Mouse (Mus musculus) neural tube, embryonic 10.5 days (tissue): ENCODE measurements at regions not wholly inside any gene's neighbourhood (a gene's known extent, or its start where the extent isn't known, plus 50 kb on each side); places are given as distances from the start of the nearest gene placed in this dataset.
A peak's percentile ranks its signal among the peaks of the same experiment; 100 is the strongest.

Experiments used
- DNase-seq: peaks from one replicate; pipeline ENCODE4 v3.0.0-alpha.2; 2017; ENCODE audit warnings: low spot score; ENCODE audit errors: extremely low spot score

DNA sequence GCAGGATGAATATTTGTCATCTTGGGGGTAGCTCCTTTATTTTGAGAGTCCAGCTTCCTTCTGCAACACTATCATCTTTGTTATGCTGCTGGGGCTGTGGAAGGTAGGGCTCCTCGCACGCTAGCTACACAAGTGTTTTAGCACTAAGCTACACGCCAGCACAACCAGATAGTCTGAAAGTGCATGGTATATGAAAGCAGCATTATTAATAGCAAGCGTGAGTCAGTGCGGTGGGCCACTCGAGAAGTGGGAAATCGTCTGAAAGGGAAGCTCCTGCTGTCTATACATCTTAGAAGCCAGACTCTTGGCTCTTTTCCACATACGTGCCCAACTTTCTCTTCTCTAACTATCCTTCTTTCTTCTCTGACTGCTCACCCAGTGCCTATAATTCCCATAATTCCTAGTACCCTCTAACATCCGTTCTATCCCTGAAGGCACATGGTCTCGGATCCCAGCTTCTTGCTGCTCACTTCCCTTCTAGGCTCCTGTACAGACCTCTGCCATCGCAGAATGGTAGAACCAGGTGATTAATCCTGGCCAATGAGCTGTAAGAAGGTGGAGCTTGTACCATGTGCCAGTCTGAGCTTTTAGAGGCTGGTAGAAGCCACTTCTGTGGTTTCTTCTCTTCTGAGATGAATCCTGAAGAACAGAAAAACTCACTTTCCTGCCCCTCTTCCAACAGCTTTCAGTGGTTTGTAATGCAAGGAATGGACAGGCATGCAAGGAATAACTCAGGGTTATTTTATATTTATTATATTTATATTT lies 55.5 kb downstream of the E030025P04Rik start:
- no peak for DNase-seq

DNA sequence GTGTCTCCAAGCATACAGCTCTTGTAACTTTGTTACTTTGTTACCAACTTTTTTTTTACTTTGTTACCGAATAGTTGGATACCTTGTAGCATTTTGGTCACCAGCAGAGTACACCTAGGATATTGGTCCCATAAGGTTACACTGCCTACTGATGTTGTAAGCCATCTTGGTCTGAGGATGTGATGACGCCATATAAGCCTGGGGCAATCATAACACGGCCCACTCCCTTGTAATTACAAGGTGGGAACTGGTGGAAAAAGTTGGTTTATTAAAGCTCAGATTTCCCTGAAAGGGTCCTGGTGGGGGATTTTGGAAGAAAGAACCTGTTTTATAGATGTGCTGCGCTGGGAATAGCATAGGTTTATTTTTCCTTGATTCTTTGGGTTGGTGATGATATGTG lies 62.2 kb downstream of the E030025P04Rik start:
- no peak for DNase-seq

DNA sequence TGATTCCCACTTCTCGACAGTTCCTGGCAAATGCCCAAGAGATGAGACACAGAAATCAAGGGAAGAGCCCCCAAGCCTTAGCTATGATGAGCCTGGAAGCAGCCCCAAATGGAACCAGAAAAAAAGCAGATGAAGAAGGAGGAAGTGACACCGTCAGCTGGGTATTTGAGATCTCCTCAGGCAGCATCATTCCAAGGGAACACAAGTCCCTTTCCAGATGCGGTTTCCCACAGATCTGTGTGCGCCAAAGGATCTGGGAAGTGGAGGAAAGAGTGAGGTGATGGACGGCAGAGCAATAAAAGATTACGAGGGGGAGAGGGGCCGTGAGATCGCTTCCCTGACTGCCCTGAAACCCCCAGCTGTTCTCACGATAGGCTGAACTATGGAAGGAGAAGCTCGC lies 62.7 kb downstream of the E030025P04Rik start:
- peak; percentile 26 for DNase-seq

DNA sequence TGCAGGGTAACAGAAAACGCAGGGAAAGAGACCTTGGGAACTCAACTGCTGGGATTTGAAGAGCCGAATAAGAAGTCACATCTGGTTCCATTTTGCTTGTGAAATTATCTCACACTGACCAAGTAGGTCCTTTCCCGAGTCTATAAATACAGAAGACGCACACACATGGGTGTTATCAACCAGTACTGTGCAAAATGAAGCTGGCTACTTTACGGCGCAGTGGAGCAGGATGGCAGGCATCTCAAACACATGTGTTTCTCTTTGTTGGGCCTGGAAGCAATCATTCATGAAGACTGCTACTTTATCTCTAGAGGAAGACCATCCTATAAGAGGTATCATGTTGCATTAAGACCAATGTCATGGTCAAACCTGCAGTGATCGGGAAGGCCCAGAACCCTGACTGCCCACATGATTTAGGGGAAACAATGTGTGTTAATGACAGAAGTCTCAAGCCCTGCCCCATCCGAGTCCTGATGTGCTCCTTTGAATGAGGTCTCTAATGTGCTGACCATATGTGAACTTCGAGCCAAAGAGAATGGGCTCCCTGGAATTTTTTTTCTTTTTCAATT lies 63.2 kb downstream of the E030025P04Rik start:
- DNase-seq: peak; percentile 35

DNA sequence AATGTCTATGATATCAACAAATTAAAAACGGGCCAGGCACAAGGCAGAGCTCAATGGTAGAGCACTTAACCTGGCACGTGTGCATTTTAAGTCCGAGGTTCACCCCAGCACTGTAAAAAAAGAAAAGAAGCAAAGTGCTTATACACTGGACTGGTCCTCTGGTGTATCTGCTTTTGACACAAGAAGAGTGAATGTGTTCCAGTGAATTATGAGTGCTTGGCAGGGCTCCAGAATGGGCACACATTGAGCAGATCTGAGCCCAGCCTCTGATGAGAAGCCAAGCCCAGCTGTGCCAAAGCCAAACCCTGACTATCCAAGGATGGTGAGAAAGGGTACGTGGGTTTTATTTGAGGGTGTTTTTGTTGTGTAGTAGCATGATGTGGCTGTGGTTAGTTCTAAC lies 64.7 kb downstream of the E030025P04Rik start:
- DNase-seq: no peak

DNA sequence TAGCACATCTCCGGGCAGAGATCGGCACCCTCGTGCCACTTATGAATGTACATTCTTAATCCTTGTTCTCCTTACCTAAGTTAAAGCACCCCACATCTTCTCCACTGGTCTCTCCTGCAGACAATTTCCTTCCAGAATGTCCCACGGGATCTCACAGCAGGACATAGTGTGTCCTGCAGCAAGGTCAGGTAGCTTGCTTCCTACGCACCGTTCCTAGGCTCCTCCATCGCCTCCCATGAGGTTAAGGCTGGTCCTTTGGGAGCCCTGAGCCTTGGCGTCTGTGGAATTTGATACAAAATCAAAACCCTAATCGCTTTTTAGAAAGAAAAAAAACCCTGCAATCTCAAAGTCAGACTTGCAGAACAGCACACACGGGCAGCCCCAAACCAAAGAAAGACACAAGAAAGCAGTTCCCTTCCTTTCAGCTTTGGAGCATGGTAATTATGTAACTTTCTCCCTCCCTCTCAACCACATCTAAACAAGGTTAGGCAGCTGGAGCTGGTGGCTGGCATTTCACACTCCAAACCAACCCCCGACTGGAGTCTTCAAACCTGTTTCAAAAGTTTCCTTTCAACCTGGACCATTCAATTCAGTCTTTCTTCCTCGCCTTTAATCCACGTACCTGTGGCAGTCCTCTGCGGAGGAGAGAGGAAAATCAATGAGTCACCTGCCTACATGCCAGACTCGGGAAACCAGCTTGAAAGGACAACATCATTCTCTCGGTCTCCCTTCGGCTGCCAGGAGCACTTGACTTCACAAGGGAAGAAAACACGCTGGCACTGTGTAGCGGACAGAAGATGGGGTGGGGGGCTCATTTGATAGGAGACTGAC lies 67.4 kb downstream of the E030025P04Rik start:
- DNase-seq: no peak

DNA sequence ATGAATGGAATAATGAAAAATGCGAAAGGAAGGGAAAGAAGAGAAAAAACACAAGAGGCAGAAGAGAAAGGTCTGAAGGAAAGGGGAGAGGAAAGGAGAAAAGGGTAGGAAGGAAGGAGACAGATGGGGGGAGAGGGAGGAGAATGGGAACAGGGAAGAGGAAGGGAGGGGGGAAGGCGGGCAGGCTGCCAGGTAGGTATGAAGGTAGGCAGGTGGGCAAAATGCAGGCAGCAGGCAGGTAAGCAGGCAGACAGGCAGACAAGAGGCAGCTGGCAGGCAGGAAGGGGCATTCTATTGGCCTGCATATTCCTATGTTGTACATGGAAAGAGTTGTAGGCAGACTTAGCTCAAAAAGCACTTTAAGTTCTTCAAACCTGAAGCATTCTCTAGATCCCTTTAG lies 72.8 kb downstream of the E030025P04Rik start:
- DNase-seq: no peak

DNA sequence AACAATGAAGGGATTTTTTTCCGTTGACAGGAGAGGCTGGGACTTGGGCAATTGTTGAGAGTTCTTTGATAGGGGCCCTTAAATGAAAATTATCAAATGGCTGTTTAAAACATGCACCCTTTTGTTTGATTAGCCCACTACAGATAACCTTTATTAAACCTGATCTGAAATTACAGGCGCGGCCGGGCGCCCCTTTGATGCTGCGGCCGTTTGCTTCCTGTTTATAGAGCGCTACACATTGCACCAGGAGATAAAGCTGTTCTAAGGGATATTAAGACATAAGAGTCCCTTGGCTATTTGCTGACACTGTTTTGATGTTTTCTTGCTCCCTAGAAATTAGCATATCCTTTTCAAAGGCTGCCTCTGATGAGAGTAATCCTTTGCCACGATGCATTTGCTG lies 73.8 kb downstream of the E030025P04Rik start:
- DNase-seq: no peak

DNA sequence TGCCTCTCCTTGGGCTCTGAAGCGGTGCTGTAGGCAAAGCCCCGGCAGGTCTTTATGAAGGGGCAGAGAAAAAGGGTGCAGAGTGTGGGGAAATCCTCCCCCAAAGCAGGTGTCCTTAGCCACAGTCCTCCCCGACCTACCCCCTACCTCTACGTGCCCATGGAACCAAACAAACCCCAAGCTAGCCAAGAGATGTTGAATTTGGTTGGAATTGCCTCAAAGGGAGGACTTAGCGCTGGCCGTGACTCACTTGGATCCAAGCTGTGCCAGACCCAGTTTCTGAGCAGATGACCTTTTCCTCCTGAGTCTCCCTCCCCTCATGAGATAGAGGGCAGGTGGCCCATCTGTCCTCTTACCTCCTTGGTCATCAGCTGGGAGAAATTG lies 74.9 kb downstream of the E030025P04Rik start:
- DNase-seq: no peak

DNA sequence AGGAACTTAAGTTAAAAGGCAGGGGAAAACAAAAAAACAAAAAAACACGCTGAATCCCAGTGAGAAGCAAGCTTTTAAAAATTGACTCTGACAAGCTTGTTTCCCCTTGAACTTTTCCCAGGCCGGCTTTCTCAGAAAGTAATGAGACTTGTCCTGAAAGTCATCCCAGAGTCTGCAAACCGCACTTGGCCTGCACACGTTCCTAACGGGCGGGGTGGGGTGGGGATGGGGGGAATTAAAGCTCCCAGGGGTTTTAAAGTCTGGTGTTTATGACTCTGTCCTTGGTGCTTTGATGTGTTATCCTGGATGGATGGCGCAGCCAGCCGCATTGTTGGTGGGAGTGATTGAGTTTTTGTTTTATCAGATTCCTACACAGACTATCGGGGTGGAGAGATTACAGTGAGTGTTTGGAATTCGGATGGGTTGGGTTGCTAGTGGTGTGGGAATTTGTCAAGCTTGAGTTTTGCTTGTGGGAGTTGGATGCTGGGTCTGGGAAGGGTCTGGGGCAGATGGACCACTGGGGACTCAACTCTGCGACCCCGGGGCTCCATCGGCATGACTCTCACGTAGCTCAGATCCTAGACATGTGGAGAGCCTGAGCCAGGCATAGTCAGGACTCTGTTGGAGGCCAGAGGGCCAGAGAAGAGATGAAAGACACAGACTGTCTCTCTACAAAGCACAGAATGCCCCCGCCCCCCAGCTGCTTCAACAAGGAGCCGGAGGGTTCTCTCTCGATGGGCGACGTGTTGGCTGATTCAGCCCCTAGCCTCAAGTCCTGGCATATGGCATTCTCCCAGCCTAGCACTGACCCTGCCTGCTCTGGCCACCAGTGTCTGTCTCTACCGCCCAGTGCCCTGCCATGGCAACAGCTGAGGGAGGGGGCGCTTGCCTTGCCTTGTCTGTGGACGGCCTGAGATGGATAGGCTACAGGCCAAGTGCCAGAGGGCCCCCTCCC lies 75.5 kb downstream of the E030025P04Rik start:
- peak; percentile 68 for DNase-seq

DNA sequence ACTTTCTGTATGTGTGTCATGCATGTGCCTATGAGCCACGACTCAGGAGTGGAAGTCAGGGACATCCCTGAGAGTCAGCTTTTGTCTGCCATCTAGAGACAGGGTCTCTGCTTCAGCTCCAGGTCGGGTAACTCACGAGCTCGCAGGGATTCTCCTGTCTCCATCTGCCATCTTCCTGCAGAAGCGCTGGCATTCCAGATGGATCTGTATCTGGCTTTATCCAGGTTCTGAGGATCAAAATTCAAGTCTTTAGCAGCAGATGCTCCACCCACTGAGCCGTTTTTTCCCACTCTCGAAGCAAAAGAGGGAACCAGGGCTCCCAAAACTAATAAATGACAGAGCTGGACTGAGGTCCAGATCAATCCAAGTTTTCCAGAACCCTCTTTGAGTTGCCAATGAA lies 76.4 kb downstream of the E030025P04Rik start:
- DNase-seq: no peak

DNA sequence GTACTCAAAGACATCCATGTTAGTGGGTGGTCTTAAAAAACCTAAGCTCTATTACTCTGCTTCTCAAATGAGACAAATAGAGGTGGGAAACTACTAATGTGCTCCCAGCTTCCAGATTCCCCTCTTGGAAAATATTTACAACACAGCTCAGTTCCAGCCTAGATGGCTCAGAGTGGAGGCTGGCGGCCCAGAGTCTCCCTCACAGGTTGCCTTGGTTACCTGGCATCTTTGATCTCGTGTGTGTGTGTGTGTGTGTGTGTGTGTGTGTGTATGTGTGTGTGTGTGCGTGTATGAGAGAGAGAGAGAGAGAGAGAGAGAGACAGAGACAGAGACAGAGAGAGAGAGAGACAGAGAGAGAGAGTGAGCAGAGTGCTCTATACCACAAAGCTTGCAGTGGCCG lies 82.2 kb downstream of the E030025P04Rik start:
- no peak for DNase-seq

DNA sequence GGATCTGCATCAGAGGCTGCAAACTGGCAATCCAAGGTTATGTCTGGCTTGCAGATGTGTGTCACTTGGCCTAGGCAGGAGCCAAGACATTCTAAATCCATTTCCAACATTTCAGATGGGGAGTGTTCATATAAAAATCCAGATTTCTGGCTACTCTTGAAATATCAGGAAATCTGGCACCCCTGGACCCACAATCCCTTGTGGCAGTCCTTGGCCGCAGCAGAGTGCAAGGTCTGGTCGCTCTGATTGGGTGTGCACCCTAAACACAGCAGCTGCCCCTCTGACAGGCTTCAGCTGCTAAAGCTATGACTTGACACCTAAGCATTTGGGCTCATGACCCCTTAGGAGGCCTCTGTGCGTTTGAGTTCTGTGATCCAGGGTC lies 83.7 kb downstream of the E030025P04Rik start:
- no peak for DNase-seq

DNA sequence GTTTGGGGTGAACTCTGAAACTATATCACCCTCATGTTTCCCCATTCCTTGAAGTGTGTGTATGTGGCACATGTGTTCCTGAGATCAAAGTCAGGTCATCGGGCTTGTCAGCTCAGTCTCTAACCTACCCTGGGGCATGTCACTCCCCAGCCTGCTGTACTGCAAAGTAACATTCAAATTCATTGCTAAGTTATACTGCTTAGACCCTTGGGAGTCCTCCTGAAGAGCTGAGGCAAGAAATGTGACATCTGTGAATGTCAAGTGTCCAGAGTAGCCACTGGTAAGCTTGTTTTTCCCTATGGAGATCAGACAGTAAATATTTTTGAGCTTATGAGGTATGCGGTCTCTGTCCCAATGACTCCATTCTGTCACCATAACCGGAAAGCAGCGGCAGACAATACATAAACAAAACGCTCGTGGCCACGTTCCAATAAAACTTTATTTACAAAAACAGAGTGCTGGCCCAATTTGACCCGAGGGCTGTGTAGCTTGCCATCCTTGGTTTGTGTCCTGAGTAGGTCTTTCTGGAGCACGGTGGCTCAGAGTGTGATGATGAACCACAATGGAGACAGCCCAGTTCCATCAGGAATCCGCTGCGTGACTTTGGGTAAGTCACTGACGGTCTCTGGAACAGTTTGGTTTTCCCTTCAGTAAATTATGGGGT lies 84.2 kb downstream of the E030025P04Rik start:
- DNase-seq: no peak

DNA sequence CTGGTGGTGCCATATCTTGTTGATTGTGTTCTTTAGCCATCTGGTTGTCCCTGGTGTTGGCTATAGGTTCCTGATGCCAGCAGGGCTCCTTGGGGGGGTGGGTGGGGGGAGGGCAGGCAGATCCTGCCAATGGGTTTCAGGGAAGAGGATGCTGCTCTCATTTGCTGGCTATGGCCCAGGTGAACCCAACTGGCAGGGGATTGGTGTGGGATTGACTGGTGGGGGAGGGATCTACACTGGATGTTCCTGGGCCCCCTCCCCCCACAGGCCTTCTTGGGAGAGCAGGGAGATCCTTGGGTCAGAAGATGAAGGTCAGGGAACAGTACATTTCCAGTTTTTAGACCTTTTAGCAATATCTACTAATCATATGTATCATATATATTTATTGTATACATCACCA lies 86.1 kb downstream of the E030025P04Rik start:
- no peak for DNase-seq

DNA sequence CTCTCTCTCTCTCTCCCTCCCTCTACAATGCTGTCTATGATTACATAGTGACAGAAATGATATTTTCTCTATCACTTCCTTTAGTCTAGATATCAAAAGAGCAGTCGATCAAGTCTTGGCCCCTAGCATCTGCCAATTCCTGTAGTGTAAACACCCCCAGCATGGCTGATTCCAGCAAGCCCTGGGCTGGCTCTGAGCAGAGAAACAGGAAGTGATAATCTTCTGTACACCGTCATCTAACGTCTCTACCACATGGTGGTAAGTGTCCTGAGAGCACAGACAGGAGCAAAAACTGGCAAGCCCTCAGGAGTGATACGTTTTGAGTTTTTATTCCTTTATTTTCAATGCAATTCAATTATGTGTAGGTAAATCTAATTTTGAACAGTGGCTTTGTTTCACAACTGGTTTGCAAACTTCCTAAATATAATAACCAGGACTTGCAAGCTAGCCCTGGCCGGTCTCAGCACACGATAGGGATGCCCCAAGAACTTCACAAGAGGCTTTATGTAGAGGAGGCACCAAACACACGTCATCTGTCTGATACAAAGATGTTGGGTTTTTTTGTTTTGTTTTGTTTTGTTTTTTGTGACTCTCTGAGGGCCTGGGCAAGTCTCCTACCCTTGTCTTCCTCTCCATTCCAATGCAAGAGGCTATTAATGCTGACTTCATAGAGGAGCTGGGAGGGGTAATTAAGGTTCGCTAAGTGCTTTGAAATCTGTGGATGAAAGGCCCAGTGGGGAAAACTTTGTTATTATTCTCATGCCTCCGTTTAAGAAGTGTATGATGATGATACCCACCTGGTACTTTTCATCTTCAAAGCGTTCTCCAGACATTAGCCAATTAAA lies 95.7 kb downstream of the E030025P04Rik start:
- DNase-seq: no peak

DNA sequence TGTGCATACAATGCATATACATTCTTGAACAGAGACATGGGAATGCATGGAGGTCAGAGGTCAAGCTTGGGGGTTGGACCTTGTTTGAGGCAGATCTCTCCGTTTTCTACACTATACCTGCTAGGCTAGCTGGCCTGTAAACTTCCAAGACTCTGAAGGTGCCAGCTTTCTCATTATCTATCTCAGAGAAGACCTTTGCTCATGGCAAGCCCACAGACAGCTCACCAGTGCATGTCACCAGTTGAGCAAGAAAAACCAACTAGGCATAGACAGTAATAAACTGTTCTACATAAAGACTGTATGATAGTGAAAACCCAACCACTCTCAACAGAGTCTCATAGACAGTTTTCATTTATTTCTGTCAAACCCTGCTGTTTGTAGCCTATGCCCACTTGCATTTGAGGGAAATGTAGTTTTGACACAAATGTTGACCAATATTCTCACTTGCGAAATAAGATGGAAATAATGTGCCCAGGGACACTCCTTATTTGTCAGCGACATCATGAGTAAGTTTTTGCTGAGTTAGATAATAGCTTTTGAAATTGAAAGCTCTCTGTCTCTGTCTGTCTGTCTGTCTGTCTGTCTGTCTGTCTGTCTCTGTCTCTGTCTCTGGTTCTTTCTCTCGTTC lies 96.6 kb downstream of the E030025P04Rik start:
- no peak for DNase-seq

DNA sequence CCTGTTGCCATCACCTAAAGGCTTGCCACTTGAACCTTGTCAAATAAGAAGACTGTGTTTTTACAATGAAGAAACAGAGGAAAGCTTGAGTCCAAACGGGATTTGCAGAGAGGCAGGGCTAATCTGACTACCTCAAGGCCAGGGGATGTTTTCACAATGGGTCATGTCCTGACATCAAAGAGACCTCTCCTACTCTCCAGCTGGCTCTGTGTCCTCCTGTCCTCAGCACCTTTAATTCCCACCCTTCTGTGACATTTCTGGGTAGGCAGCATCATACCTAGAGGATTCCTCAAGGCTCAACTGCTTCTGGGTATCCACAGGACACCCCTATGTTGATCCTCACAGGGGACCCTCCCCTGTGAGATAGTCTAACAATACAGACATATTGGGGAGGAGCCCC lies 97.7 kb downstream of the E030025P04Rik start:
- DNase-seq: peak; percentile 11

DNA sequence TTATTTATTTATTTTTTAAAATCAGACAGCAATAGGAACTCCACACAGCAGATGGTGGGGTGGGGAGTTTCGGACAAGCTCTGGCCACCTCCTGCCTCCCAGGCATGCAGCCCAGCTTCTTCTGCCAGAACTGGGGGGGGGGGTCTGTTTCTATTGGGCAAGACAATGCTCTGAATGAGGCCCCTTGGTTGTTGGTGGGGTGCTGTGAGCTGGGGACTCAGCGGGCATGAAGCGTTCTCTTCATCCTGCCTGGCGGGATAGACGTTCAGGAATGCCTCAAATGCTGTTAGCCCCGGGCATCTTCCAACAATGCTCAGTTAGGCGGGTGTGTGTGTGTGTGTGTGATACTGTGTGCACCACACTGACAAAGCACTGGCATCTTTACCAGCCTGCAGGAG lies 103.7 kb downstream of the E030025P04Rik start:
- DNase-seq: no peak
